Mouse (Mus musculus) olfactory bulb, adult 2 months (tissue): ENCODE measurements around the gene Rps4x. TPM values are rescaled to one million over a fixed set of nuclear protein-coding genes. Genes with fewer than 3 reads are reported as not detected.
A peak's percentile ranks its signal among the peaks of the same experiment; 100 is the strongest.

Experiments used
- H3K27ac ChIP-seq: fragments of 200-500 bp; 2 replicates; pipeline ENCODE4 v1.5.1; 2012; ENCODE audit warnings: low read depth, low read length; ENCODE audit not compliant: insufficient read depth
- H3K4me1 ChIP-seq: fragments of 200-500 bp; 2 replicates; pipeline ENCODE4 v1.6.1; 2012; ENCODE audit warnings: low read length; ENCODE audit not compliant: control insufficient read depth, insufficient read depth
- H3K4me3 ChIP-seq: fragments of 200-500 bp; 2 replicates; pipeline ENCODE4 v1.5.1; 2012; ENCODE audit warnings: mild to moderate bottlenecking, low read depth, low read length, moderate library complexity; ENCODE audit not compliant: insufficient read depth
- CTCF ChIP-seq: fragments of 200-500 bp; IDR thresholded peaks from 2 replicates; pipeline ENCODE4 v1.5.1; 2012; ENCODE audit warnings: low read depth, mild to moderate bottlenecking, low read length, moderate library complexity; ENCODE audit not compliant: insufficient read depth
- POLR2A ChIP-seq: fragments of 200-500 bp; IDR thresholded peaks from 2 replicates; pipeline ENCODE4 v1.6.1; 2012; ENCODE audit warnings: mild to moderate bottlenecking, low read depth, low read length, moderate library complexity; ENCODE audit not compliant: insufficient read depth
- WGBS: fragments of 180-500 bp; shearing (Covaris S2); methylation state at CpG from one replicate; pipeline ENCODE4 v1.1.7; 2018; 5-methylcytosine and 5-hydroxymethylcytosine counted together
- polyA plus RNA-seq: library from polyadenylated mRNA; stranded (reverse); fragments of >200 nt; gene quantifications from 2 replicates; pipeline ENCODE4 v1.2.4, GENCODE M21; 2012; ENCODE audit warnings: low replicate concordance; ENCODE audit not compliant: missing spikeins, insufficient read depth, insufficient read length

The Rps4x gene
- polyA plus RNA-seq, 1 experiment = not detected

GRCm38 (mm10) chrX:102170135-102170534, 19.1 kb downstream of the Rps4x start:
- peaks cover 9% of the 10 kb centered on the region for H3K4me1 ChIP-seq
- whole genome bisulfite sequencing = 68% methylated on average over 3 of the region's 3 CpGs
- no peak for TF ChIP-seq CTCF
- no peak for TF ChIP-seq POLR2A
- no peak overlapping the region for H3K27ac ChIP-seq
- no peak overlapping the region for H3K4me3 ChIP-seq

- Histone ChIP-seq H3K4me3 (no peak overlapping the region), H3K27ac (no peak overlapping the region), H3K4me1 (peaks cover 9% of the 10 kb centered on the region)
- 55% methylated on average over 1 of the region's 1 CpGs for WGBS
- TF ChIP-seq CTCF (no peak), POLR2A (no peak)
Measured at GRCm38 (mm10) chrX:102169724-102170123, 19.5 kb downstream of the Rps4x start.

DNA sequence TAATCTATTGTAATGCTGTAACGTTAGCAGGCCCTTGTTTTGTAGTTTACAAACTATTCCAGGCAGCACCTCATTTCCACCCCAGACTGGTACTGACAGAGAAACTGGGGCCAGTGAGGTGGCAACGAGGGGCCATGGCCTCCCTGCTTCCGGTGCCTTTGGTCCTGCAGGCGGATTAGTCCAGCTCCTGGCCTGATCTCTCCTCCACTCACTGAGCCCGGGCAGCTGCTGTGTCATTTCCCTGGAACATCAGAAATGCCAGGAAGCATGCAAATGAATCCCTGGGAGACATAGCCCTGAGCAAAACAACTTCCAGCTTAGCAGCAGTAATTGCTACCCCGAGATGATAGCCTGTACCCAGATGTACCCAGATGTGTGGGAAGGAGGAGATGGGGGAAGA, 22.2 kb downstream of the Rps4x start:
- Histone ChIP-seq H3K4me1 (peaks cover 9% of the 10 kb centered on the region), H3K4me3 (no peak overlapping the region), H3K27ac (peak overlapping the region; percentile 87)
- 29% methylated on average over 6 of the region's 6 CpGs for WGBS
- no peak for TF ChIP-seq POLR2A
- TF ChIP-seq CTCF = no peak

DNA sequence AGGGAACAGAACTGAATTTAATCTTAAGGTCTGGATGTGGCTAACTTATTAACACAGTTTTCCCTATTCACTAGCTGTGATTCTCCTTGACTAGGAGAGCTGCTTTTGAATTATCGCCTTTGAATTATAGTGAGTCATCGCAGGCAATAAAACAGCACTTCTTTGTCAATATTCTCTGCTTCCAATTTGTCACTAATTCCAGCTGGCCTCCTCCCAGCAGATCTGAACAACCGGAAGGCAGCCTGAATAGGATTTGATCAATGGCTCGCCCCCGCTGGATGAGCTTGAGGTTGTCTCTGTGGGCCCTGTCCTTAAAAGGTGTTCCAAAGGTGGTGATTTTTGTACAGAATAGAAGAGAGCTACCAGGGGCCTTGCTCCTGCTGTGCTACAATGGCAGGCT, 22.7 kb downstream of the Rps4x start:
- no peak for TF ChIP-seq CTCF
- TF ChIP-seq POLR2A = no peak
- Histone ChIP-seq H3K4me1 (peaks cover 9% of the 10 kb centered on the region), H3K27ac (peak overlapping the region; percentile 87), H3K4me3 (no peak overlapping the region)
- WGBS = 28% methylated on average over 5 of the region's 5 CpGs

- Histone ChIP-seq H3K4me3 (no peak overlapping the region), H3K27ac (no peak overlapping the region), H3K4me1 (peaks cover 9% of the 10 kb centered on the region)
- TF ChIP-seq POLR2A (no peak), CTCF (no peak)
- 76% methylated on average over 4 of the region's 4 CpGs for WGBS
Measured at GRCm38 (mm10) chrX:102163529-102163928, 25.7 kb downstream of the Rps4x start.

- Histone ChIP-seq H3K4me3 (no peak overlapping the region), H3K4me1 (peaks cover 9% of the 10 kb centered on the region), H3K27ac (no peak overlapping the region)
- TF ChIP-seq POLR2A (no peak), CTCF (no peak)
- WGBS = 31% methylated on average over 2 of the region's 2 CpGs
Measured at GRCm38 (mm10) chrX:102163096-102163495, 26.1 kb downstream of the Rps4x start.

DNA sequence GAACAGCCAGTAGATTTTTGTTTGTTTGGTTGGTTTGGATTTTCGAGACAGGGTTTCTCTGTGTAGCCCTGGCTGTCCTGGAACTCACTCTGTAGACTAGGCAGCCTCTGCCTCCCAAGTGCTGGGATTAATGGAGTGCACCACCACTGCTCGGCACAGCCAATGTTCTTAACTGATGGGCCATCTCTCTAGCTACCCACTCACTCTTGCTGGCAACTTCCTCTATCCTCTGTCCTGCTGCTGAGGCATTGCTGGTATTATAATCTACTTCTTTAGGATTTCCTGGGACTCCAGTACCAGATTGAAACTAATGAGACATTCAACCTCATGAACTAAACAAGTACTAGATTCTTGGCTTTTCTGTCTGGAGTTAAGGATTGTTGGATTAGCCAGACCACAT, 28.7 kb downstream of the Rps4x start:
- H3K4me1 ChIP-seq = no peaks in the 10 kb centered on the region
- TF ChIP-seq CTCF (no peak), POLR2A (no peak)
- no peak overlapping the region for H3K27ac ChIP-seq
- H3K4me3 ChIP-seq = no peak overlapping the region
- WGBS = 76% methylated on average over 2 of the region's 2 CpGs

DNA sequence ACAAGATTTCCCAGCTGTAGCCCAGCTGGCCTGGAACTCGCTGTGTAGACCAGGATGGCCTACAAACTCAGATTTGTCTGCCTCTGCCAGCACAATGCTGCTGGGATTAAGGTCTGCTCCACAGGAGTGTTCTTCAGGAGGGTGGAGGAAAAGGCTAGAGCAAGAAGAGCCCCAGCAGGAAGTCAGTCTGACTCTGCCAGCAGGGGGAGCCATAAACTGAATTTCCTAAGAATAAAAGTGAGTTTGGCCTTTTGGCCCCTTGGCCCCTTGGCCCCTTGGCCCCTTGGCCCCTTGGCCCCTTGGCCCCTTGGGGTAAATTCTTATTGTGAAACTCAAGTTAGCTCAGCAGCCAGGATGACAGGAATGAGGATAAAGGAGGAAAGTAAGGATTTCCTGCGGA, 29.4 kb downstream of the Rps4x start:
- 70% methylated on average over 2 of the region's 2 CpGs for WGBS
- Histone ChIP-seq H3K27ac (no peak overlapping the region), H3K4me1 (no peaks in the 10 kb centered on the region), H3K4me3 (no peak overlapping the region)
- TF ChIP-seq POLR2A = no peak
- TF ChIP-seq CTCF = no peak

DNA sequence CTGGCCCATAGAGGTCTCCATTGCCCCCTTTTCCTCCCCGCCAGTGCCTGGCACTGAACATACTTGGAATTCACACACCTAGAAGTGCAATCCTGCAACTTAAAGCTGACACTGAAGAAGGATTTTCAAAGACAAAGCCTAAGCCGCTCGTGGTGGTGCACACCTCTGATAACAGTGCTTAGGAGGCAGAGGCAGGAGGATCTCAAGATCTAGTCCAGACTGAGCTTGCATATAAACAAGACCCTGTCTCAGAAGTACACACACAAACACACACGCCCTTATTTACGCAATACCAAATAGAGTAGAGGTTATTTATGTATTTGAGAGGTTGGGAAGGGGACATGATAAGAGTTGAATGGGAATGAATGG, 31.8 kb downstream of the Rps4x start:
- Histone ChIP-seq H3K27ac (no peak overlapping the region), H3K4me3 (peak overlapping the region; percentile 38), H3K4me1 (no peaks in the 10 kb centered on the region)
- WGBS = 46% methylated on average over 5 of the region's 5 CpGs
- TF ChIP-seq POLR2A (no peak), CTCF (no peak)
